Mouse (Mus musculus) midbrain, embryonic 14.5 days (tissue): Measurements from ENCODE around the gene Fam71a. TPM values are rescaled to one million over a fixed set of nuclear protein-coding genes. Genes with fewer than 3 reads are reported as not detected.

Experiments
- ATAC-seq: fragments of 200-750 bp; cut with Nextera tagmentation; 2 replicates; pipeline ENCODE4 v1.8.0; 2017; ENCODE audit warnings: moderate number of reproducible peaks, moderate library complexity; ENCODE audit not compliant: low FRiP score, low TSS enrichment
- DNase-seq: peaks from one replicate; pipeline ENCODE4 v3.0.0-alpha.2; 2015
- H3K27ac ChIP-seq: fragments of 300-500 bp; sonication (generic); replicated peaks from 2 replicates; pipeline ENCODE4 v1.5.1; 2014; ENCODE audit warnings: mild to moderate bottlenecking, low read depth, low read length, moderate library complexity
- H3K27me3 ChIP-seq: fragments of 300-500 bp; sonication (generic); 2 replicates; pipeline ENCODE4 v1.6.1; 2014; ENCODE audit warnings: low read length, control low read depth, mixed read lengths; ENCODE audit not compliant: control insufficient read depth, insufficient read depth
- H3K36me3 ChIP-seq: fragments of 300-500 bp; sonication (generic); 2 replicates; pipeline ENCODE4 v1.6.1; 2014; ENCODE audit warnings: low read length, control low read depth; ENCODE audit not compliant: control insufficient read depth, insufficient read depth
- H3K4me1 ChIP-seq: fragments of 300-500 bp; sonication (generic); 2 replicates; pipeline ENCODE4 v1.6.1; 2014; ENCODE audit warnings: mild to moderate bottlenecking, antibody characterized with exemption, low read length, control low read depth; ENCODE audit not compliant: control insufficient read depth, insufficient read depth
- H3K4me2 ChIP-seq: fragments of 300-500 bp; sonication (generic); 2 replicates; pipeline ENCODE4 v1.6.1; 2014; ENCODE audit warnings: mild to moderate bottlenecking, low read length, moderate library complexity
- H3K4me3 ChIP-seq: fragments of 300-500 bp; sonication (generic); replicated peaks from 2 replicates; pipeline ENCODE4 v1.5.1; 2014; ENCODE audit warnings: low read depth, low read length
- H3K9ac ChIP-seq: fragments of 300-500 bp; sonication (generic); replicated peaks from 2 replicates; pipeline ENCODE4 v1.6.1; 2014; ENCODE audit warnings: mild to moderate bottlenecking, low read length, moderate library complexity
- H3K9me3 ChIP-seq: fragments of 300-500 bp; sonication (generic); 2 replicates; pipeline ENCODE4 v1.6.1; 2016; ENCODE audit warnings: low read length, control low read depth, mixed read lengths; ENCODE audit not compliant: control insufficient read depth
- WGBS: fragments of 180-500 bp; shearing (Covaris S2); extraction: QIAGEN DNeasy Blood & Tissue Kit; methylation state at CpG from one replicate; pipeline ENCODE4 v1.1.7; 2014; 5-methylcytosine and 5-hydroxymethylcytosine counted together
- polyA plus RNA-seq: library from polyadenylated mRNA; unstranded; fragments of >200 nt; fragmentation: Nextera tagmentation; extraction: Ambion mirVana; gene quantifications from 2 replicates; pipeline ENCODE4 v1.2.1, GENCODE M21; 2014

Gene Fam71a
- polyA plus RNA-seq, 1 experiment from 2014 or later = not detected

DNA sequence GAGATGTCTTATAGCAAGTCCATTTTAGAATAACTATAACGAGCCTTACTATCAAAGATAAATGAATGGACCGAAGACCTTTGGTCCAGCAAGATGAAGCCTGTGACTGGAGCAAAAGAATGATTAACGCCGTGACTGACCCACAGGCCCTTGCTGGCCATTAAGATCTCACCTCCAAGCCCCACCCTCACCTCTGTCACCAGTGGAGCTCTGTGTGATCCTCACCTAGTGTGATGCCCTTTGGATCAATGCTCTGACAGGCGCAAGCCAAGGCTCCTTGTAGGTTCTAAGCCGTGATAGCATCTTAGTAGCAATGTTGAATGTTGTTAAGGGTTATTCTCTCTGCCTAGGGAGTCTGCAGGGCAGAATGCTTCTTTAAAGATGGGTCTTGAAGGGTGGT, 31.4 kb upstream of the Fam71a start:
- Histone ChIP-seq H3K9ac (no peak overlapping the region), H3K4me3 (no peak overlapping the region), H3K4me2 (no peak overlapping the region), H3K36me3 (no peaks in the 10 kb centered on the region), H3K9me3 (no peaks in the 10 kb centered on the region), H3K27ac (no peak overlapping the region), H3K4me1 (no peaks in the 10 kb centered on the region), H3K27me3 (no peaks in the 10 kb centered on the region)
- 90% methylated on average over 6 of the region's 6 CpGs for WGBS
- ATAC-seq (no peak), DNase-seq (no peak)

GRCm38 (mm10) chr1:191193657-191194424, 29.2 kb upstream of the Fam71a start:
- Histone ChIP-seq H3K9me3 (no peaks in the 10 kb centered on the region), H3K27ac (no peak overlapping the region), H3K9ac (no peak overlapping the region), H3K4me1 (no peaks in the 10 kb centered on the region), H3K36me3 (no peaks in the 10 kb centered on the region), H3K4me2 (no peak overlapping the region), H3K4me3 (no peak overlapping the region), H3K27me3 (no peaks in the 10 kb centered on the region)
- no peak for ATAC-seq
- no peak for DNase-seq
- 56% methylated on average over 14 of the region's 14 CpGs for WGBS

GRCm38 (mm10) chr1:191192751-191193150, 28.1 kb upstream of the Fam71a start:
- Histone ChIP-seq H3K36me3 (no peaks in the 10 kb centered on the region), H3K9me3 (no peaks in the 10 kb centered on the region), H3K4me1 (no peaks in the 10 kb centered on the region), H3K27ac (no peak overlapping the region), H3K27me3 (no peaks in the 10 kb centered on the region), H3K4me3 (no peak overlapping the region), H3K9ac (no peak overlapping the region), H3K4me2 (no peak overlapping the region)
- 92% methylated on average over 6 of the region's 6 CpGs for WGBS
- DNase-seq (no peak), ATAC-seq (no peak)

DNA sequence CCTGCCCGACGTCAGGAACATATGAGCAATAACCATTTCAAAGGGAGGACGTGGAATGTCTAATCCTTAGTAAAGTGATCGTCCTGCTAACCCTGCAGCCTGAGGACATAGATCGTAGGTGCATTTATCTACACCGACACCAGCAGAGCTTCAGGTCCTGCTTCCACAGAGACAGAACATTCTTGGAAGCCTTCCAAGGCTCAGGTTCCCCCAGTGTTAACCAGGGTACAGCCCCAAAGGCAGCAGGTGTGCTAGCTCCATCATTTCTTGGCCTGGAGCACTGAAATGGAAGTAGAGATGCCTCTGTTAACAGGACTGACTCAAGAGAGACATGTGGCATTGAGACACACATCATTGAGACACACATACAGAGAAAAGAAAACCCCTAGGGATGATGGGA, 27.6 kb upstream of the Fam71a start:
- H3K36me3 ChIP-seq = no peaks in the 10 kb centered on the region
- H3K9ac ChIP-seq = no peak overlapping the region
- no peak for ATAC-seq
- no peak for DNase-seq
- H3K27me3 ChIP-seq = peaks cover 2% of the 10 kb centered on the region; the same call in 1 of the 2 replicates
- WGBS = 40% methylated on average over 6 of the region's 6 CpGs
- H3K4me3 ChIP-seq = no peak overlapping the region
- no peaks in the 10 kb centered on the region for H3K9me3 ChIP-seq
- no peak overlapping the region for H3K4me2 ChIP-seq
- H3K4me1 ChIP-seq = no peaks in the 10 kb centered on the region
- no peak overlapping the region for H3K27ac ChIP-seq

DNA sequence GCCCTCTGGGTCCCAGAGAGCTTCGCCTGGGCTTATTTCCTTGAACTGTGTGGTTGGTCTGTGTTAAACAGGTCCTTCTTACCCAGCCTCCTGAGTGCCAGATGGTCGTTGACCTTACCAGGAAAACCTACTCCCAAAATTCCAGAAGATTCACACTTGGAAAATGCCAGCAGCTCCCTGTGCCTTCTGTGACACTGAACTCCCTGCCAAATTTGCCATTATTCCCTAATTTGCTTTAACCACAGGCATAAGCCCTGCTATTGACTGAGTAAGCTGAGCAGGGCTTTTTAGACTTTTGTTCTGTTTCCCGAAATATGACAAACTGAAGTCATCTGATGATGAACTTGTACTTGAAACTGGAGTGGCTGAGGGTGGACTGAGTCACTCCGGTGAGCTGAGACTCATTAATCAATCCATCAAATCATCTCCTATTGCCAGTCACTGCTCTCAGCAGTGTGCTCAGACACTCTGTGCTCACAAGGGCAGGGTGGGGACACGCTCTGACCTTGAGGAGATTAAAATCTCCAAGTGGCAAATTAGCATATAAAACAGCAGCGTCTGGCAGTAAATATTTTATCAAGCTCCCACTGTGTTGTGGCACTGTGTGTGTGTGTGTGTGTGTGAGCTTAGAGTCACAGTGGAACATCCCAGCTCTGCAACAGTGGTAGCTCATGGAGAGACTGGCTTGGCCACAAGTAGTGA, 25.2 kb upstream of the Fam71a start:
- H3K4me2 ChIP-seq = no peak overlapping the region
- WGBS = 42% methylated on average over 6 of the region's 6 CpGs
- H3K36me3 ChIP-seq = no peaks in the 10 kb centered on the region
- H3K9me3 ChIP-seq = no peaks in the 10 kb centered on the region
- no peak overlapping the region for H3K27ac ChIP-seq
- peaks cover 24% of the 10 kb centered on the region for H3K27me3 ChIP-seq
- no peak overlapping the region for H3K4me3 ChIP-seq
- DNase-seq = peak; percentile 17
- H3K9ac ChIP-seq = no peak overlapping the region
- H3K4me1 ChIP-seq = peaks cover 18% of the 10 kb centered on the region
- no peak; the same call in 1 of the 2 replicates for ATAC-seq

DNA sequence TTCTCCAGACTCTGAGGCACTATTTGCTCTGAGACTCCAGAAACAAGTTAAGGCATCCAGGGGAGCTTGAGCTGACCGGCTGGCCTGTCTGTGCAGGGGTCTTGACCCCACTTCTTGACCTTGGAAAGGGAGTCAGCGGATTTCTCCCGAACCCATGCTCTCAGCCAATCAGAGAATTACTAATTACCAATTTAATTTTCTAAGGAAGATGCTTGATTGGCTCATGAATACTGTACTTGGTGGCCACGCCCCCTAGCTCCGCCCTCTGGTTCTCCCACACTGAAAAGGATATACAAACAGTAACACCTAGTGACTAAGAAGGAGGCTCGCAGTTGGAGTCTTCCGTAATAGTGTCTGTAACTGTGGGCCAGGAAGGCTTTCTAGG, 21.8 kb upstream of the Fam71a start:
- Histone ChIP-seq H3K27me3 (peaks cover 53% of the 10 kb centered on the region), H3K27ac (no peak overlapping the region), H3K4me1 (peaks cover 34% of the 10 kb centered on the region), H3K9me3 (no peaks in the 10 kb centered on the region), H3K4me3 (no peak overlapping the region), H3K9ac (no peak overlapping the region), H3K4me2 (peak overlapping the region; percentile 91; the same call in 1 of the 2 replicates), H3K36me3 (no peaks in the 10 kb centered on the region)
- ATAC-seq = no peak
- peak; percentile 32 for DNase-seq
- 4% methylated on average over 7 of the region's 7 CpGs for WGBS

DNA sequence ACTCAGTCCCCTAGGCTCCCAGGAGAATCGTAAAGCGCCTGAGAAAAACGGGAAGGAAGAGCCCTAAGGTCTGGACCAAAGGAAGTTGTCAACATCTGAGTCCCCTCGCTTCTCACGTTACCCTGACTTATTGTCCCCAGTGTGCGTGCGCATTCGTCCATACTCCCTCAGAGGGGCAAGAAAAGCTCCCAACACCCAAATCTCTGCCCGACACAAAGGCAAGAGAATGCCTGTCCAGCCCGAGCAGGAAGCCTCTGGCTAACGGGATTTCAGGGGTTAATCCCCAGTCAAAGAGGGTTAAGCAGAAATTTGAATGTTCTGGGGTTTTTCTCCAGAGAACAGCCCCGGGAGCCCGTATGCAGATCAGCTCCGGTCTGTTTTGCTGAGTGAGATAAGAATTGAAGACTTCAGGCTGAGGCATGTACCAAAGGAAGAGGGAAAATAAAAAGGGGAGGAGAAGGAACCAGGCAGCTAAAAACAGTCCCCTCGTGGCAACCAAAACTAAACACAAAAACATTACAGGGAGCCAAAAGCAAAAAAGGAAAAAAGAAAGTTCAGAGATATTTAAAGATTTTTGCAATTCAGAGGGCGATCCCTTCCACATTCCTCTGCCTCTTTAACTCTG, 21.3 kb upstream of the Fam71a start:
- DNase-seq (peak; percentile 47), ATAC-seq (no peak)
- H3K36me3 ChIP-seq = no peaks in the 10 kb centered on the region
- peak overlapping the region; percentile 91 for H3K4me2 ChIP-seq
- H3K9me3 ChIP-seq = no peaks in the 10 kb centered on the region
- H3K4me3 ChIP-seq = peak overlapping the region; percentile 51
- H3K27me3 ChIP-seq = peaks cover 58% of the 10 kb centered on the region
- H3K4me1 ChIP-seq = peaks cover 34% of the 10 kb centered on the region
- no peak overlapping the region for H3K27ac ChIP-seq
- under 1% methylated on average over 16 of the region's 16 CpGs for WGBS
- H3K9ac ChIP-seq = no peak overlapping the region

DNA sequence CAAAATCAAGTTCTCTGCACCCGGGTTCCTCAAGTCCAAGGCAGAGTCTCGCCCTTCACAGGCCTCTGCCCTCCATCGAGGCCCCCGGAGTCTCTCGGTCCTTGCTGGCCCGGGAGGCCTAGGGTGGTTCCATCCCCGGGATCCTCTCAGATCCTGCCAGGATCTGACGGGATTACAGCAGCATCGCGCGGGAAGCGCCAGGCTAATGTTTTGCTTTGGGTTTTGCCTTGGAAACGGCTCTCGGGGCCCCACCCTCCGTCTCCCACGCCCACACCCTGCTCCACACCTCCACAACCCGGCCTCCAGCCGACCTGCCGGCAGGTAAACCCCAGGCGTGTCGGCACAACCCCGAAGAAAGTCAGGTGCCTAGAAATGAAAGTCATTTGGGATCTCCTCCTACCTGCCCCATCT, 20.2 kb upstream of the Fam71a start:
- no peak overlapping the region for H3K27ac ChIP-seq
- WGBS = 2% methylated on average over 22 of the region's 22 CpGs
- ATAC-seq (no peak), DNase-seq (peak; percentile 37)
- peak overlapping the region; percentile 91 for H3K4me2 ChIP-seq
- no peak overlapping the region; the same call in 1 of the 2 replicates for H3K9ac ChIP-seq
- peaks cover 34% of the 10 kb centered on the region for H3K4me1 ChIP-seq
- H3K9me3 ChIP-seq = no peaks in the 10 kb centered on the region
- H3K27me3 ChIP-seq = peaks cover 68% of the 10 kb centered on the region
- H3K4me3 ChIP-seq = peak overlapping the region; percentile 51
- H3K36me3 ChIP-seq = no peaks in the 10 kb centered on the region
